Mouse (Mus musculus) bone marrow macrophage, adult 2 months (primary cell): ENCODE results near the gene Clba1. TPM values are rescaled to one million over a fixed set of nuclear protein-coding genes. Genes with fewer than 3 reads are reported as not detected.
A peak's percentile ranks its signal among the peaks of the same experiment; 100 is the strongest.

ENCODE experiments used
- H3K27ac ChIP-seq: 2 replicates; pipeline ENCODE4 v1.5.1; 2012; ENCODE audit warnings: low read depth, low read length; ENCODE audit not compliant: insufficient read depth
- H3K4me1 ChIP-seq: 2 replicates; pipeline ENCODE4 v1.6.1; 2012; ENCODE audit warnings: low read length; ENCODE audit not compliant: control insufficient read depth, insufficient read depth
- H3K4me3 ChIP-seq: 2 replicates; pipeline ENCODE4 v1.5.1; 2012; ENCODE audit warnings: mild to moderate bottlenecking, low read length, moderate library complexity; ENCODE audit not compliant: insufficient read depth
- CTCF ChIP-seq: IDR thresholded peaks from 2 replicates; pipeline ENCODE4 v1.5.1; 2012; ENCODE audit warnings: low read depth, mild to moderate bottlenecking, low read length, moderate library complexity
- POLR2A ChIP-seq: IDR thresholded peaks from 2 replicates; pipeline ENCODE4 v1.6.1; 2012; ENCODE audit warnings: mild to moderate bottlenecking, low read depth, low read length, borderline replicate concordance
- polyA plus RNA-seq: library from polyadenylated mRNA; stranded (reverse); fragments of >200 nt; gene quantifications from 2 replicates; pipeline ENCODE4 v1.2.4, GENCODE M21; 2012; ENCODE audit not compliant: missing spikeins, insufficient read depth, insufficient read length

Clba1 gene
- polyA plus RNA-seq, 1 experiment: 2.1 TPM

DNA sequence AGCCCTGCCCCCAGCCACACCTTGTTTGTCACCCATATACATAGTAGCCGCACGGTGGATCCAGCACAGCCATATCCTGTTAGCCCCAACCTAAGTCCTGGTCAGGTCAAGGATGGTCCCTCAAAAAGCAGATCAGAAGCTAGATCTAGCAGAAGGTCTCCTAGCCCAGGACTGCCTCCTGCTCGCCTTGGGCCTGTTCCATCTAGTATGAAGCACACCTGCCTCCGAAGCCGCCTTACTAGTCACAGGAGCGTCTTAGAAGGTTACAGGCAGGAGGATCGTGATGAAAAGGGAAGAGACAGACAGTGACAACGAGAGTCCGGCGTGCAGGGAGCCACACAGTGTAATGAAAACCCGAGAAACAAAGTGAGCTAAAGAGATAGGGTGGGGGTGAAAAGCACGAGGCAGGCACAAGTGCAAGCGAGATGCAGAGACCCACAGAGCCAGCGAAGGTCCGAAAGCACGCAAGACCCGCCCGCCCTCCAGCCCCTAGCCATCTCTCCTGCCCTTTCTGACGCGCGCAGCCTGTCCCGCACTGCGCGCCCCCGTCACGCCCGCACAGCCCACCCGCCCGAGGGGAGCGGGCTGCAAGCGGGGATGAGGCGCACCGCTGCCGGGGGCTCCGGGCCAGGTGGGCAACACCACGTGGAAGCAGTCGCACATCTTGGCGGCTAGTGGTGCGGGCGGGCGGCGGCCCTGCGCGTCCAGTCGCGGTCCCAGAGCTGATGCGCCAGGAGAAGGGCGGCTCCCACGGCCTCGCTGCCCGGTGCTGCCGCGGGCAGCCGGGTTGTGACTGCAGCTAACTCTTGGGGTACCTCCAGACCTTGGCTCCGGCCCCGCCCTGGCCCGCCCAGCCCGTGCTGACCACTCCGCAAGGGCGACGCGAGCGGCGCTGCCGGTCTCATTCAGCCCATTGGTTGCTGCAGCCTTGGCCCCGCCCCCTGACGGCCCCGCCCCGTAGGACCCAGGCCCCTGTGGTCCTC lies 6.6 kb upstream of the Clba1 start, which contains the start of gene Ahnak2:
Gene Ahnak2 (minus strand): TSS at position 794 of the 983 bp plus-strand sequence.
- Histone ChIP-seq H3K4me1 (peaks cover 22% of the 10 kb centered on the region), H3K27ac (no peak within 1 kb of the TSS), H3K4me3 (peak within 1 kb of the TSS; percentile 63)
- TF ChIP-seq CTCF: no peak
- TF ChIP-seq POLR2A: no peak

DNA sequence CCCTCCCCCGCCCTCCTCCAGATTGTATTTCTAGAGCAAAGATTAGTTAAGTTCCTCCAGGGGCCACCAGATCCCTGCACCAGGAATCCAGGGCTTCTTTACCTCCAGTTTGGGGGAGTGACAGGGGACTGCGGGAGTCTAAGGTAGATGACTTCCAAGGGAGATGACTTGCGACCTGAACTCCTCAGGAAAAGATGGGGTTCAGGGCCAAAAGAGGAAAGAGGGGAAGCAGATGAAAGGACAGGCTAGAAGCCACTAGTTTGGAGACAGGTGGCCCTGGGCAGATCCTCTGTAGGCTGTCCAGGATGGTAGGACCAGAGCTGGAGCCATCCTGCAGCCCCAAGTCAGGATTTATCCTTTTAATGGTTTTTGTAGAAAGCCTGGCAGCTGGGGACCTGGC lies 5.8 kb upstream of the Clba1 start:
- Histone ChIP-seq H3K27ac (no peak overlapping the region), H3K4me1 (peaks cover 14% of the 10 kb centered on the region), H3K4me3 (no peak overlapping the region)
- no peak for TF ChIP-seq CTCF
- TF ChIP-seq POLR2A: no peak

DNA sequence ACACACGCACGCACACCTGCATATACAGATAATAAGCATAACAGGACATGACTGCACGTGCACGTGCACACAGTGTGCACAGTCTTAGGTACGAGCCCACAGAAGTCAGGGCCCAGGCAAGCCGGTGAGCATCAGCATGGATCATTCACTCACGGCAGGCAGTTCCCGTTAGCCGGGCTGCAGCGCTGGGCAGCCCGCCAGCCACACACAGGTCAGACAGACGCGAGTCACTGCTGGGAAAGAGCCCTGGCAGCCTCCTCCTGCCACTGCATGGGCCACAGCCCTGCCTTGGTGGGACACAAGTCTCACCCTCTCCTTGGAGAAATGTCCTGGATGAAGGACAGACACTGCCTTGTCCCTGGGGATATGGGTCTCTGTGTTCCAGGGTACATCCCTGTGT lies 4.7 kb upstream of the Clba1 start:
- peaks cover 10% of the 10 kb centered on the region for H3K4me1 ChIP-seq
- no peak for TF ChIP-seq POLR2A
- no peak for TF ChIP-seq CTCF
- H3K4me3 ChIP-seq: no peak overlapping the region
- H3K27ac ChIP-seq: no peak overlapping the region

DNA sequence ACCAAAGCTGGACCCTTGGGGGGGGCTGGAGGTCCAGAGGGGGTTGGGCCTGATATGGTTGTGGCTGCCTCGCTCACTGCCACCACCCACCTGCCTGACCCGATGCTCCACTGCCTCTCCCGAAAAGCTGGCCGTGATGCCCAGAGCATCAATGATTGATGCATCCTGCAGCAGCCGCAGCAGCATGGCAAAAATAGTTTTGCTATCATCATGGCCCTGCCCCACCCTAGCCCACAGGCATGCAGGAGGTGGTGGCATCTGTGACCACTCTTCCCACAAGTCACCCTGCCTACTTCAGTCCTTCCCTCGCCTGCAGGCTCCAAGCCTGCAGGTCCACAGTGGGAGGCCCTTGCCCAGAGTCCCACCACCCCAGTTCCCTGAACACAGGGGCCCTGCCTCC lies 2.7 kb upstream of the Clba1 start:
- no peak overlapping the region for H3K4me3 ChIP-seq

DNA sequence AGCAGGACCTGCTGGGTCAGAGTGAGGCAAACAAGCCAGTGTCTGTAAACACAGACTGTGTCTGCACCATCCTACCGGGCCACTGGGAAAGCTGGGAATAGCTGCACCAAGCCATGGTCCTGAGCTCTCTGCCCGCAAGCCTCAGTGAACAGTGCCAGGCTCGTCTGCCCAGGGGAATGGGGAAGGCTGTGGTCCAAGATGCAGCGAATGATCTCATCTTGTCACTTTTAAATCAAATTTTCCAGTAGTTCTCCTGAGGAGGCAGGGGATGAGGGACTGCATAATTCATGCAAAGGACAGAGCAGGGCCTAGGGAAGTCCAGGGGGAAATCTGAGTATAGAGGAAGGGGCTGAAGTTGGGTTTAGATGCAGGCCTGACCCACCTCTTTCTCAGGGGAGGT lies 941 bp upstream of the Clba1 start:
- no peaks in the 10 kb centered on the region for H3K4me1 ChIP-seq
- no peak overlapping the region for H3K4me3 ChIP-seq
- TF ChIP-seq CTCF (no peak), POLR2A (no peak)
- no peak overlapping the region for H3K27ac ChIP-seq

More for the DNA sequence above, 2.7 kb upstream of the Clba1 start:
- peaks cover 2% of the 10 kb centered on the region; the same call in 1 of the 2 replicates for H3K4me1 ChIP-seq
- TF ChIP-seq POLR2A (no peak), CTCF (no peak)
- H3K27ac ChIP-seq: no peak overlapping the region

DNA sequence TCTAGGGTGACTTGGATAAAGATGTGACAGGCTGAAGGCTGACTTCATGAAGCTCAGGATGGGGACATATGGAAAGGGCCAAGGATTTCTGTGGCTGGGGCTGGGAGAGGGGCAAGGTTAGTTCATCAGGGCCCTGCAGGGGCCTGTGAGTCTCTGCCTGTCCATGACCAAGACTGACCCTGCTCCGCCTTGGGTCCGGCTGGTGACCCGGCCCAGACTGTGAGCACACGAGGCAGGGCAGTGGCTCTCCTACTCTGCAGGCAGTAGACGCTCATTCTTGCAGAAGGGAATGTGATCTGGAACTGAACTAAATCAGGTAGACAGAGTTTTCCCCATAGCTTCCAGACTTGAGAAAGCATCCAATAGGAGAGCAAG lies 538 bp upstream of the Clba1 start:
- Histone ChIP-seq H3K4me1 (no peaks in the 10 kb centered on the region), H3K4me3 (no peak overlapping the region), H3K27ac (no peak overlapping the region)
- TF ChIP-seq CTCF: no peak
- TF ChIP-seq POLR2A: no peak

DNA sequence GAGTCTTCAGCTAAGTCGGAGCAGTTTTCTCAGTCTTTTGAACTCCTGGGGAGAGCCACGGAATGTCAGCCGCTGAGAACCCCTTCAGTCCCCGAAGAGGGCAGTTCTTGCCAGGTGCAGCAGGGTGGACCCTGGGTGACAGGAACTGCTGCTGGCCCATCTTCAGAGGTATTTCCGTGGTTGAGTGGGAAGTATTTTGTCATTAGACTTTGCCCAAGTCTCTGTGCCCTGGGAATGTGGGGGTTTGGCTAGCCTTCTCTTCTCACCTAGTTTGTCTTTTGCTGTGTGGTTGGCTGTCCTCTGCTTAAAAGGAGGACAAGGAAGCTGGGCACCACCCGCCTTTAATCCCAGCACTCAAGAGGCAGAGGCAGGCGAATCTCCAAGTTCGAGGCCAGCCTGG lies 904 bp downstream of the Clba1 start:
- Histone ChIP-seq H3K27ac (no peak overlapping the region), H3K4me1 (no peaks in the 10 kb centered on the region), H3K4me3 (peak overlapping the region; percentile 77)
- TF ChIP-seq POLR2A (no peak), CTCF (no peak)

DNA sequence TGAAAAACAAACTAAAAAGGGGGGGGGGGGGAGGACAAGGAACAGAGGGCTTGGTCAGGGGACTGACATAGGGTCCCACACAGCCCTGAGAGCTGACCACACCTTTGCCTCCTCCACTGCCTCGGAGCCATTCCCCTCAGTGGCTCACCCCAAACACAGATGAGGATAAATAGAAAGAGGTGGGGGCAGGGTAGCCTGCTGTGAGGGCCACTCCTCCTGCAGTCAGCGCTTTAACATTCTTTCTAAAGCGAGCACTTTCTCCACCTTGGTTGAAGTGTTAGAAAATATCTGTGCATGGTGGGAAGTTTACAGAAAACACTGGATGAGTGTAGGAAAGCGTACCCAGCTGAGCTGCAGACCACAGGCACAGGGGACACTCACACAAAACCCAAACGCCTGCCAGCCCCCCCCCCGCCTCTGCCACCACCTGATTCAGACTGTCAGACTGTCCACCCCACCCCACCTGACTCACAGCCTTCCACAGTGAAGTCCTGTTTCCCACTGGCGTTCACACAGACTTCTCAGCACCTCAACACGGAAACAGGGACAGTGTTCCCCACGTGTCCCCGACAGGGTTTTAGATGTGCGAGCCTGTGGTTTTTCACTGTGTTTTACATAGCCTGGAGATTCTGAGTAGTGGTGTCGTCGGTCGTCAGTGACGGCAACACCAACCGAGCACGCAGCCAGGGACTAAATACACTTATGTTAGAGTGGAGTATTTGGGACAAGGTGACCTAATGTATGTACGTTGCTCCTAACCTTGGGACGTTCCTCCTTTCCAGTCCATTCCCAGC lies 1.6 kb downstream of the Clba1 start:
- H3K4me1 ChIP-seq: no peaks in the 10 kb centered on the region
- TF ChIP-seq POLR2A (no peak), CTCF (no peak)
- H3K4me3 ChIP-seq: no peak overlapping the region
- no peak overlapping the region for H3K27ac ChIP-seq

DNA sequence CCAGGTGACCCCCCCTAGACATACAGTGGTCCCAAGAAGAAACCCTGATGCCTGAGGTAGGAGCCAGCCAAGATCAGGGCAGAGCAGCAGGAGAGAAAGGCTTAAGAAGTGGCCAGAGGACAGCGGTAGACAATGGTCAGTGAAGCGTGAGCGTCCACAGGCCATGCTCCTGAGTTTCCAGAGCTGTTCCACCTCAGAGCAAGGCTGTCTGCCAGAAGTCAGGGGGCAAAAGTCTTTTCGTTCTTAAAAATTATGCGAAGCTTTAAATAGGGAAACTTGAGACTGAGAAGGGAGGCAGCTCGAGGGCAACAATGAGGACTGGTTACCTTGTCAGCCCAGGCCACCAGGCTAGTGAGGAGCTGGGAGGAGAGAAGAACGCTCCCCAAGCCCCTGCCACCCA lies 4.6 kb downstream of the Clba1 start:
- TF ChIP-seq CTCF (no peak), POLR2A (no peak)
- H3K27ac ChIP-seq: no peak overlapping the region
- no peaks in the 10 kb centered on the region for H3K4me1 ChIP-seq
- no peak overlapping the region for H3K4me3 ChIP-seq
